Mouse (Mus musculus): ENCODE data around the gene Mecom.

Mecom gene

DNA sequence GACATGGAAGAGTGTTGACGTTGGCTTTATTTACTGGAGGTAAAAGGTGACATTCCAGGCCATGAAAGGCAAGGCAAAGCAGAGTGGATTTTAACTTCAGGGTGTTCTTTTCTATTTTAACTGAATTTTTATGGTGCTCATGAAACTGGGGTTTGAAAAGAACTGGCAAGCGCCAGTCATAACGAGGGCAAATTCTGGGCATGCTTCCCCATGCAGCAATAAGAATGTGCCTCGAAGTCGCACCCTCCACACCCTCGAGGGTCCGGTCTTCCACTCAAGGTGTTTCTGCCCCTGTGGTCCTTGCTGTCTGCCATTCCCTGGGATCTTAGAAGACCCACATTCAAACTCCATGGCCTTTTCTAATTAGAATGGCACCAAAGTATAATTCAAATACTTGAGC lies 547.5 kb downstream of the Mecom start:
- DNase-seq = no peak

DNA sequence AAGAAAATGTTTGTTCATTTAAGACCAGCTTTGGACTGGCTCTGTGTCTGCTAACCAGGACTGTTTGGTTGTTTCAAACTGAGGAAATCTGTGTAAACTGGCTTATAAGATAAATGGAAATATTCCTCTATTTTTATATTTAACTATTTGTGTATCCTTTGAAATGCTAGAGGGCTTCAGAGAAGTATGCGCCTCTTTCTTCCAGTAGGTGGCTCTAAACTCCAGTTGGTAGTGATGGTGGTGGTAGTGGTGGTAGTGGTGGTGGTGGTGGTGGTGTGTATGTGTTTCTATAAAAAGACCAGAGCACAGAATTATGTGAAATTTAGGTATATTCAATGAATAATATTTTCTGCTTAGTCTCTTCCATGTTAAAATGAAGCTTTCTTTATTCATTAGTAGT lies 548.8 kb downstream of the Mecom start:
- no peak for DNase-seq

DNA sequence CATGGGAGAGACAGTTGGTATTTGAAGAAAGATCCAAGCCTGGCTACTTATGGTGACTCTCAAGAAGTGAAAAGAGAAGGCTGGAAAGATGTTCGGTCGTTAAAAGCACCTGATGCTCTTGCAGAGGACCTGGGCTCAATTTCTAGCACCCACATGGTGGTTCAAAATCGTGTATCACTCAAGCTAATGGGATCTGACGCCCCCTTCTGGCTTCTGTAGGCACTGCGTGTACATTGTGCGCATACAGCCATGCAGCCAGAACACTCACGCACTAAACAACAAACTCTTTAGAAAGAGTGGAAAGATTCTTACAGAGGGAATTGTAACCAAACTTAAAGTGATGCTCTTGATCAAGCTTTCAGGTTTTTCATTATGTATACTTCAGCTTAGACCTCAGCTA lies 550.7 kb downstream of the Mecom start:
- DNase-seq = no peak

DNA sequence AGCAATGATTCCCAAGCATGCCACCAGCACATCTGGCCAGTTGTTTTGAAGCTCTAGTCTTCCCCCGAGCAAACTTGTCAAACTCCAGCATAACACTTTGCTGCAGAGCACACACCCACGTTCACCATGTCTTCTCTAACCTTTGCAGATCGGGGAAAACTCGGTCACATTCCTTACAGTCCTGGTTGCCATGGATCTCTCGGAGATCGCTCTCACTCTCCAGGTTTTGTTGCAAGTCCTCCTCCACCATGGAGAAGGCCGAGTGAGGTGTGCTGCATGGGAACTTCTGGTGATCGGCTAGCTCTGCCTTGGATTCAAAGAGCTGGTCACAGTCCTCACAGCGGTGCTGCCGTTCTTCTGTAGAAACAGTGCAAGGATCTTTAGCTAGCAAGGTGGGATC lies 554.5 kb downstream of the Mecom start:
- DNase-seq = no peak

DNA sequence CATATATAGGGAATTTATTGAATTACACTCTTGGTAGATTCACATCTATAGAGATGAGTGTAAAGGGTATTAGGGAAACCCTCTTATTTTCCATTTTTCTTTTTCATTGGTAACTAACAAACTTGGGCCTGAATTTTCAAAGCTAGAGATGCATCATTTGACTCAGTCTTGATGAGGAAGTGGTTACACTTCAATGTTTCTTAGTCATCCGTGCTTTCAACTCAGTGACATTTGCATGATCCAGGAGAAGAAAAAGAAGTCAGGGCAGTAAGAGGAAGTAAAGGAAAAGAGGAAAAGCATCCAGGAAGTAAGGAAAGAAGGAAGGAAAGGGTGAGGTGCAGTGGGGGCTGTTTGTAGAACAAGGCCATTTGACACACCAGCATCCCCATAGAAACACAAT lies 556.3 kb downstream of the Mecom start:
- no peak for DNase-seq

DNA sequence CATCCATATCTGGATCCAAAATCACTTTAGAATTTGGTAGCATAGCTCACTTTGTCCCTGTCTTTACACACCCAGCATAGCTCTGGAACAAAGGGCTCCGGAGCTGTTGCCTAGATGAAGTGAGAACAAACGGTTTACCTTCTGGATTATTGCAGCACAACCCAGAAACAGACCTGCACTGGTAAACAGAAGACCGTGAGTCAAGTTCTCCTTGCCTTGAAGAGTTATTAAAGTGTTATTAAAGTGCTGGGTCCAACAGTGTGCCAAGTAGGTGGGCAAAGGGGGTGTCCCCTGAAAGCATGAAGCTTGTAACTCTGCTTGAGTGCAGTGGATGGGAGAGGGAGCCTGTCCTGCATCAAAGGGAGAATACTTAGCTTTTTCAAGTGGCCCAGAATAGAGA lies 563.4 kb downstream of the Mecom start:
- no peak for DNase-seq

DNA sequence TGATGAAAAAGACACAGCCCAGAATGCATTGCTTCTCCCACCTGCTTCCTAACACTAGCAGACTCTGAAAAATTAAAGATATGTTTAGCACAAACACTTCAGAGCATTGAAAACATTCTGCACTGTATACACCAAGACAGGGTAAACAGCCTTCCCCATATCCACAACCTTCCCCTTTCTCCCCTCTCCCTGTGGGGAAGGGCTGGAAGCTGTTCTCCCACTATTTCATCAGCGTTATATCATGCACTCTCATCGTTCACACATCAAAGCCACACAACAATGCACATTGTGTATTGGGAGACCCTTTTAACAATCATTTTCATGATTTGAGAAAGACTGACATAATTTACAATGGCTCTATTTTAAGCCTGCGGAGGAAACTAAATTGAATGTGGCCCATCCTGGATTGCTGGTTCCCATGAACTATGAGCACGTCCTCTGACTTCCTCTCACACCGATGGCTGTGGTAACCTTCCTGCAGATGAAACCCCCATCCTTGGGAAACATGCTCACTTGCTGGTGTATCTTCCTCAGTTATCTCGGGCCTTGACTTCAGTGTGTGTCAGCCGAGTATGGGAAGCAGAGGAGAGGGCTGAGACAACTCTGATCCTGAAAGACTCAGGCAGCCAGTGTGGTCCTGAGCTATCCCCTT lies 566.4 kb downstream of the Mecom start:
- no peak for DNase-seq

DNA sequence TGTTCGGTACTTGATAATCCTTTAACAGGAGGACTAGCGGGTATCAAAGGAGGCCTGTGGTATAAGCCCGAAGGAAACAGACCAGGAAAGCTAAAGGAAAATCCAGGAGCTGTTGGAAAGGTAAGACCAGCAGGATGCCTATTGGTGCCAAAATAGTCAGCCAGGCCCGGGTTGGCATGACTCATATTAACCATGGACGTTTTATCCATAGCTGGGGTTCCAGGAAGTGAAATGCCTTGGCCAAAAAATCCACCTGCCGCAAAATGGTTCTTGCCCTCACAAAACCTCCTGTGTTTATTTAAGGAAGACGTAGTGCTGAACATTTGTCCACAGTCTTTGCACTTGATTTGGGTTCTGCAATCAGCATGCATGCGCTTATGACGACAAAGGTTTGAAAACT lies 567.3 kb downstream of the Mecom start:
- DNase-seq = no peak

DNA sequence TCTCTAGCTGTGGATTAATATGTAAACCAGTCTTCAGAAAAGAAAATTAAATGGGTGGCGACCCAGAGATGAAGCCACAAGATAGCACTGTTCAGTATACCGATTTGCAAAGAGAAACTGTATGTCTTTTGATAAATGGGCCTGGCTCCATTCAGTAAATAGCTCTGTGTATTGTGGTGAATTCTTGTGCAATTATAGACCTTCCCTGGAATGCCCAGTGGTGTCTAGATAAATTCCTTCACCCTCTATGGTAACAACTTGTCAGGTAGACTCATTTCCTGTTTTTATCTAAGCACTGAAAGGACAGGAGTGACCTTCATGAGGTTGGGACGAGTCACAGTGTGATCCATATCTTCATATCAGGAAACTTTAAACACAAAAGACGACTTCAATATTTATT lies 571.2 kb downstream of the Mecom start:
- no peak for DNase-seq

DNA sequence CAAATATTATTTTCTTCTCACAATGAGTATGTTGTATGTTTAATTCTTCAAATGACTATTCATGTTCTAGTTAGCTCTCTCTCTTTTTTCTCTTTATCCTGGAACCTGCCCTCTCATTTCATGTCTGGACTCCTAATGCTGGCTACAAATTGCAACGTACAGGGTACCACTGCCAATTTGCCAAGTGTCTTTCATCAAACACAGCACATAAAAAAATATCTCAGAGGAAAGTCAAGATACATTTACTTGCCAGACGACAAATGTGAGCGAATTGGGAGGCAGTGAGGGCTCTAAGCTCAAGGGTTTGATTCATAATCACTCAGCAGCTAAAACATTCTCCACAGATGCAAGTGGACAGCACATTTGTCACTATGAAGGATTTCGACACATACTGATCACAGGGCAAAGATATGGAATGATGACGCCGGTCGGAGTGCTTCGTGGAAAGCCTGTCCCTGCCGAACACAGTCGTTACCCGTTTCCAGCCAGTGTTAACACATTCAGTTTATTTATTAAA lies 579.3 kb downstream of the Mecom start:
- DNase-seq = no peak

DNA sequence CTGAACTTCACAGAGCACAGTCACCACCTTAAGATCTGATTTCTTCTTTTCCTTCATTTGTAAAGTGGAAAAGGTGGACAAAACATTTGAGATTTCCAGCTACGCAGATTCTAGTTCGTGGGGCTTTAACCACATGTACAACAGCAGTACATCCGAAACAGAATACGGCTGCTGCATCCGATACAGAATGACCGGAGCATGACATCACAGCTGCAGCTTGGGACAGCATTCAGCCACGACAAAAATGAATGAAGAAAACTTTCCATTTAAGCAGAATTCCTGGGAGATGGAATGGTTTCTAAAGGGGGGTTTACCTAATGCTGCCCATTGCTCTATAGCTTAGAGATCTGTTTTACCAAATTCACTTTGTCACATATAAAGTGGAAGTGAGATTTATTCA lies 583.9 kb downstream of the Mecom start:
- DNase-seq = no peak

DNA sequence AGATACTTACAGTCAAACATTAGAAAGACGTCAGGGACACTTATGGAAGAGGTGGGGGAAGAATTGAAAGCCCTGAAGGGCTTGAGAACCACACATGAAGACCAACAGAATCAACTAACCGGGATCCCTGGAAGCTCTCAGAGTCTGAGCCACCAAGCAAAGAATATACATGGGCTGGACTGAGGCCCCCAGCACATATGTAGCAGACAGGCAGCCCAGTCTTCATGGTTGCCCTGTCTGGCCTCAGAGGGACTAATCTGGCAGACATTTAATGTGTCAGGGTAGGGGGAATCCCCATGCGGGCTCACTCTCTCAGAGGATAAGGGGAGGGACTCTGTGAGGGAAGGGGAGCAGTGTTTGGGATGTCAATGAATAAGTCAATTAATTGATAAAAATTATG lies 584.4 kb downstream of the Mecom start:
- no peak for DNase-seq

DNA sequence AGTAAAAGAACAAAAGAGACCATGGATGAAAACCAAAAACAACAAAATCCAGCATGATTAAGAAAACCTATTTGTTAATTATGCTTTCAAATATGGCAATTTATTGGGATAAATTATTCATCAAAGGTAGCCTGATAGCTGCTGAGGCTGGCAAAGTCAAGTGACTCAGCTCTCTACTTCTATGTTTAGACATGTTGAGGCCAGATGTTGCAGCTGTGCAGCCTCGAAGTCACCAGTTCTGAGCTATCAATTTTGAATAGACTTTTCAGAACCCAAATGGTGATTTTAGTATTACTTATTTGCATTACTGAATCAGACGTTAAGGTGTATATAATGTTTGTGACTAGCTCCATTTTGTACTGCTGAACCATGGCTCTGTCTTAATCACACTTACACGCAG lies 588.8 kb downstream of the Mecom start:
- DNase-seq = no peak

DNA sequence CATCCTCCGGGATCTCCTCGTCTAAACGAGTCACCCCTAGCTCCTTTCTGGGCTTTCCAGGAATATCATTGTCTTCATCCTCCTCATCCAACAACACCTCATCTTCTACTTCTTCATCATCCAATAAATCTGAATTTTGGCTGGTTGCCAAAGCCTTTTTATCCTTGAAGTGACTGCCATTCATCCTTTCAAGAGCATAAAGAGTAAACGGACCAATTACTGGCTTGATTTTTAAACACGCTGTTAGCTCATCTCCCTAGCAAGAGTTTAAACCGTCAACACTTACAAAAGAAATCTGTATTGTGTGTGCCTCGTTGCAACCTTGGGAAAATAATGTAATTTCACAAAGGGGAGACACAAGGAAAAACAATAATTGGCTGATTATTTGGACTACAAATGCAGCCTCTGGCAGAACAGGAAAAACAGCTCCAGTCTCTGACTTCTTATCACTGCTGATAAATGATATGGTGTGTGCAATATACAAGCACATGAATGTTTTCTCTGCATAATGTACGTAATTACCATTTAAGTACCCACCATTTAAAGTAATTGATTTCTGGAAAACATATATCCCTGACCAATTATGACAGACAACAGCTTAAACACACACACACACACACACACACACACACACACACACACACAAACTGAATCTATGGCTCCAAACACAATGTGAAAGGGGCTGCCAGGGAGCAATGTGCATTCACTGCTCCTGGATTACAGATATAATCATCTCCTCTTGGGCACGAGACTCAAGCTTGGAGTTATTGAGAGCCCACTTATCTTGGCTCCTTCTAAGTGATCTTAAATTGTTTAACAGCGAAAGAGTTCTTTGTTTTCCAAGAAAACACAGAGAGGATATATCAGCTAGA lies 590.2 kb downstream of the Mecom start:
- no peak for DNase-seq

DNA sequence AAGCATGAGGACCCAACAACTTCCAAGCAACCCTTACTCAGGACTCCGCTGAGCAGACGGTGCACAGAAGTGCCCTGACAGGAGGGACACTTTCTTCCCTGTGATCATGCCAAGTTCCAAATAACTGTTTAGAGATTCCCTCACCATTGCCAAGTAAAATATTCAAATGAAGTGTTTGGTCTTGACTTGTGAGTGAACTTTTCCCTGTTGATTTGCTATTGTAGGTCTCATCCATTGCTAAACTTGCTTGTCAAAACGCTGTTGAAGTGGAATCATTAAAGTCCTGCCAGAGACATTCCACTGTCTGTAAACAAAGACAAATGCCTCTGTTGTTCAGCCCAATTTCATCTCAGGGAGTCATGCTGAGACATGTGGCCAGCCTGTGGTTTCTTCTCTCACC lies 594.5 kb downstream of the Mecom start:
- DNase-seq = no peak

DNA sequence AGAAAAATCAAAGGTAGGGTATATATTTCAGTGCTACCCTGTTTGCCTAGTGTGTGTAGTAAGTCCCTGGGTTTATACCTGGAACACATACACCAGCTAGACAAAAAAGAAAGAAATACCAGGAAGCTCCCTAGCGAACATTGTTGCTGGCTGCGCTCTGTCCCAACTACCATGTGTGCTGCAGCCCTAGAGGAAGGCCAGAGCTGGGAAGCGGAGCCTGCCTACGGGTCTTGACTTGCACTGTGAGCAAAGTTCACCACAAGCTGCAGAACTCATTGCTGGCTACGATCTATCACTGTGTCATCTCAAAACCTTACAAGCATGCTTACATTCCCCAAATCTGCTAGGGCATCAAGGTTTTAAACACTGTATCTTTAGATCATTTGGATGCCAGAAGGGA lies 597.0 kb downstream of the Mecom start:
- DNase-seq = no peak

DNA sequence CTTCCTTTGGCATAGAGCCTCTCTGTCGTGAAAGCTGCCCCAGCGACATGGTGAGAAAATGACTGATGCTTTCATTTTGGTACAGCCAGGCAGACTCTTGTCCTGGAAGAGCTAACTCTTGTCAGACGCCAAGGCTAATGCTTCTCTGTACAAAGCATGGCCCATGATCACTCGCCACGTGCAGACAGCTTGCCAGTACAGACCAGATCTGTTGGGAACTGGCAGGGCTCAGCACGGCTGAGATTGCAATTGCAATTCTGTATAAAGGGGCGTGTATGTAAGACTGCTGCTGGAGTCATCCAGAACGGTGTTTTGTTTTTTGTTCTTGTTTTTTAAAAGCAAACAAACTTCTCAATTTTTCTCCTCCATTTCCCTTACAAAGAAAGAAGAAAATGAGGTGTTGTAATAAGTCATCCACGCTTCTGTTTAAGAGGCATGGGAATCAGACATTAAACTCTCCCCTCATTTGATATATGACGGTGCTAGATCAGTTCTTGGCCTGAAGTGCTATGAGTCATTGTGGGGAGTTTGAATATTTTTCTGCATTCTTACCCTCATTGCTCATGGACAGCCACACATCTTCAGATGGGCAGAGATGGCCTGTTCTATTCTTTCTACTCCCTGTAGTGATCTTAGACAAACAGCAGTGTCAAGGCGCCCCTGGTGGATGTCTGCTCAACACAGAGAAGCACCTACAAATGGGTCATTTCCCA lies 644.1 kb downstream of the Mecom start:
- no peak for DNase-seq

Data from layer of hippocampus, adult 9-11 months (tissue).